Comparison of ENCODE assay signal across 8 mouse cellular contexts in genomic region chr5:110653686-110654085, GRCm38 (mm10). TPM values are rescaled to one million over a fixed set of nuclear protein-coding genes. Genes with fewer than 3 reads are reported as not detected.
DNase-seq lines count a peak whose midpoint lies in the region; ATAC-seq and TF ChIP-seq lines count a peak whose summit lies in the region.

No protein-coding gene starts in this region.

- peaks cover 75% of the 10 kb centered on the region for H3K36me3 ChIP-seq in embryonic facial prominence, embryonic 13.5 days
- peaks cover 78% of the 10 kb centered on the region for H3K36me3 ChIP-seq in limb, embryonic 10.5 days
- peaks cover 58% of the 10 kb centered on the region for H3K36me3 ChIP-seq in neural tube, embryonic 14.5 days (ENCODE audit: control insufficient read depth, insufficient read depth, low read length)

- H3K9ac ChIP-seq in embryonic facial prominence, embryonic 13.5 days: peak overlapping the region; percentile 92
- H3K9ac ChIP-seq in neural tube, embryonic 14.5 days (replicated peaks; ENCODE audit: low read depth, low read length): peak overlapping the region; percentile 70

- no peak for TF ChIP-seq POLR2A in lung, adult 2 months (IDR thresholded peaks at IDR 0.05; ENCODE audit: borderline replicate concordance, extremely low read depth, low read depth, low read length)

- peaks cover 2% of the 10 kb centered on the region; the same call in 1 of the 2 replicates for H3K4me1 ChIP-seq in lung, adult 2 months (ENCODE audit: control insufficient read depth, insufficient read depth, low read length)
- H3K4me1 ChIP-seq in embryonic facial prominence, embryonic 13.5 days: peaks cover 17% of the 10 kb centered on the region
- H3K4me1 ChIP-seq in limb, embryonic 10.5 days: peaks cover 22% of the 10 kb centered on the region
- peaks cover 9% of the 10 kb centered on the region for H3K4me1 ChIP-seq in neural tube, embryonic 14.5 days (ENCODE audit: control insufficient read depth, insufficient read depth, low read length)

- no peak for TF ChIP-seq CTCF in lung, adult 2 months (IDR thresholded peaks at IDR 0.05; ENCODE audit: insufficient read depth, low read length)

- H3K4me2 ChIP-seq in embryonic facial prominence, embryonic 13.5 days: peak overlapping the region; percentile 92
- H3K4me2 ChIP-seq in neural tube, embryonic 14.5 days (ENCODE audit: low read depth, low read length): peak overlapping the region; percentile 89

- no peak for ATAC-seq in embryonic facial prominence, embryonic 13.5 days (ENCODE audit: insufficient number of reproducible peaks, insufficient read depth, low FRiP score, low TSS enrichment, low read depth)
- peak; percentile 57 for ATAC-seq in neural tube, embryonic 14.5 days (ENCODE audit: low read depth)

- H3K27ac ChIP-seq in embryonic facial prominence, embryonic 13.5 days: no peak overlapping the region
- H3K27ac ChIP-seq in limb, embryonic 10.5 days: peak overlapping the region; percentile 88
- no peak overlapping the region for H3K27ac ChIP-seq in neural tube, embryonic 14.5 days (ENCODE audit: low read depth, low read length)

- no peaks in the 10 kb centered on the region for H3K27me3 ChIP-seq in embryonic facial prominence, embryonic 13.5 days
- no peaks in the 10 kb centered on the region for H3K27me3 ChIP-seq in limb, embryonic 10.5 days (ENCODE audit: low read depth, poor library complexity, severe bottlenecking)
- no peaks in the 10 kb centered on the region for H3K27me3 ChIP-seq in neural tube, embryonic 14.5 days (ENCODE audit: control insufficient read depth, insufficient read depth, low read length)

- under 1% methylated on average over 37 of the region's 37 CpGs for WGBS in lung, adult 2 months
- WGBS in embryonic facial prominence, embryonic 13.5 days: 2% methylated on average over 37 of the region's 37 CpGs
- 1% methylated on average over 37 of the region's 37 CpGs for whole genome bisulfite sequencing in limb, embryonic 10.5 days
- 2% methylated on average over 35 of the region's 37 CpGs for WGBS in neural tube, embryonic 14.5 days

- DNase-seq in lung, adult 2 months: no peak
- no peak for DNase-seq in lung, postnatal 36 days
- DNase-seq in limb, embryonic 10.5 days (ENCODE audit: low spot score): no peak
- DNase-seq in thymus, postnatal 25 days: no peak
- DNase-seq in urinary bladder, postnatal 14 days (ENCODE audit: low spot score): no peak
- no peak for DNase-seq in kidney, postnatal 14 days

- peak overlapping the region; percentile 98 for H3K4me3 ChIP-seq in lung, adult 2 months (replicated peaks; ENCODE audit: extremely low read depth, low read depth, low read length)
- peak overlapping the region; percentile 96 for H3K4me3 ChIP-seq in embryonic facial prominence, embryonic 13.5 days
- H3K4me3 ChIP-seq in limb, embryonic 10.5 days: peak overlapping the region; percentile 99
- H3K4me3 ChIP-seq in neural tube, embryonic 14.5 days (ENCODE audit: low read depth, low read length): peak overlapping the region; percentile 79

- no peaks in the 10 kb centered on the region for H3K9me3 ChIP-seq in embryonic facial prominence, embryonic 13.5 days
- H3K9me3 ChIP-seq in limb, embryonic 10.5 days (replicated peaks): no peaks in the 10 kb centered on the region
- H3K9me3 ChIP-seq in neural tube, embryonic 14.5 days (ENCODE audit: control insufficient read depth, low read length): no peaks in the 10 kb centered on the region

RNA-seq across cellular contexts. Expression of gene Ddx51, which starts 0.4 kb away (rescaled TPM):
- polyA plus RNA-seq in lung, adult 2 months (2012; rRNA removed): 14.4 and 19.6 TPM in 2 replicates
- 27.1 and 32.0 TPM in 2 replicates for polyA plus RNA-seq in embryonic facial prominence, embryonic 13.5 days (2015; fragmentation: Nextera tagmentation; extraction: Ambion mirVana)
- polyA plus RNA-seq in limb, embryonic 10.5 days (2016; fragmentation: Nextera tagmentation; extraction: Ambion mirVana): 38.1 and 51.8 TPM in 2 replicates
- 15.0 and 16.4 TPM in 2 replicates for polyA plus RNA-seq in neural tube, embryonic 14.5 days (2014; fragmentation: Nextera tagmentation; extraction: Ambion mirVana)

RNA-seq across cellular contexts. Expression of gene Noc4l, which starts 0.5 kb away (rescaled TPM):
- polyA plus RNA-seq in lung, adult 2 months (2012; rRNA removed): 36.0 and 41.5 TPM in 2 replicates
- 44.9 and 58.3 TPM in 2 replicates for polyA plus RNA-seq in embryonic facial prominence, embryonic 13.5 days (2015; fragmentation: Nextera tagmentation; extraction: Ambion mirVana)
- polyA plus RNA-seq in limb, embryonic 10.5 days (2016; fragmentation: Nextera tagmentation; extraction: Ambion mirVana): 90.4 and 102 TPM in 2 replicates
- 35.1 and 38.7 TPM in 2 replicates for polyA plus RNA-seq in neural tube, embryonic 14.5 days (2014; fragmentation: Nextera tagmentation; extraction: Ambion mirVana)
